Mouse (Mus musculus) heart, postnatal 14 days (tissue): ENCODE results near the gene Sh2d5. TPM values are rescaled to one million over a fixed set of nuclear protein-coding genes. Genes with fewer than 3 reads are reported as not detected.

ENCODE experiments used
- total RNA-seq, 2 experiments: library from RNA; stranded (reverse); gene quantifications; 2 replicates each; pipeline ENCODE4 v1.2.3; 2021

Sh2d5 gene
- total RNA-seq, 2 experiments from 2014 or later: 0.07 to 0.50 TPM

Other genes with a start within 250 kb of the Sh2d5 start
- 10 to 100 TPM; 77.5 to 83.0 TPM for gene Hp1bp3, start 34.1 kb upstream of the Sh2d5 start, total RNA-seq
- under 1 TPM; 0.12 TPM for gene Kif17, start within 50 bp of the Sh2d5 start, total RNA-seq
- 10 to 100 TPM; 65.7 to 69.2 TPM for gene Ddost, start 54.3 kb downstream of the Sh2d5 start, total RNA-seq
- gene Pink1, start 75.9 kb downstream of the Sh2d5 start, total RNA-seq: 100 to 1,000 TPM; 367 to 392 TPM
- gene Cda, start 117.6 kb downstream of the Sh2d5 start, total RNA-seq: 1 to 10 TPM; 2.1 to 2.2 TPM
- gene Fam43b, start 146.1 kb downstream of the Sh2d5 start, total RNA-seq: not detected
- gene Mul1, start 184.3 kb downstream of the Sh2d5 start, total RNA-seq: 10 to 100 TPM; 70.0 to 72.5 TPM
- 1 to 10 TPM; 8.4 to 8.7 TPM for gene Camk2n1, start 203.9 kb downstream of the Sh2d5 start, total RNA-seq